24 mouse cellular contexts compared by ENCODE assay signal in genomic region chr1:71851268-71851667, GRCm38 (mm10).
"Had no signal": no experiment of that assay in that cellular context is flagged by ENCODE, and none has a peak within 500 bp of the region (broad histone marks: within the 10 kb centered on the region; RNA-seq: fewer than 3 reads in every experiment).

No protein-coding gene starts in this region.

- H3K4me2 ChIP-seq: heart, embryonic 11.5 days; heart, embryonic 13.5 days; heart, embryonic 15.5 days; hindbrain, embryonic 13.5 days; hindbrain, embryonic 15.5 days; limb, embryonic 13.5 days; limb, embryonic 15.5 days; liver, embryonic 12.5 days had no signal

- H3K27ac ChIP-seq: gastrocnemius, adult 2 months; heart, adult 2 months; heart, embryonic 13.5 days; heart, embryonic 15.5 days; hindbrain, embryonic 13.5 days; hindbrain, embryonic 15.5 days; hindbrain, postnatal 0 days; layer of hippocampus, adult 2 months; limb, embryonic 13.5 days; limb, embryonic 15.5 days; liver, embryonic 12.5 days; liver, embryonic 14.5 days had no signal

- H3K4me3 ChIP-seq: gastrocnemius, adult 2 months; heart, adult 2 months; heart, embryonic 13.5 days; heart, embryonic 15.5 days; hindbrain, embryonic 13.5 days; hindbrain, embryonic 15.5 days; layer of hippocampus, adult 2 months; limb, embryonic 13.5 days; limb, embryonic 15.5 days; liver, embryonic 12.5 days had no signal

- H3K27me3 ChIP-seq: heart, embryonic 13.5 days; heart, embryonic 15.5 days; hindbrain, embryonic 13.5 days; hindbrain, embryonic 15.5 days; limb, embryonic 13.5 days; limb, embryonic 15.5 days; liver, embryonic 12.5 days had no signal

- H3K36me3 ChIP-seq: heart, embryonic 13.5 days; heart, embryonic 15.5 days; hindbrain, embryonic 13.5 days; hindbrain, embryonic 15.5 days; limb, embryonic 13.5 days; limb, embryonic 15.5 days; liver, embryonic 12.5 days had no signal

- DNase-seq: gastrocnemius, adult 2 months; gastrocnemius, postnatal 10 days; gastrocnemius, postnatal 25 days; heart, adult 2 months; heart, postnatal 14 days; heart, postnatal 36 days; kidney, adult 11 months; kidney, adult 8-10 months; kidney, postnatal 10 days; kidney, postnatal 25 days; kidney, postnatal 4 days; layer of hippocampus, postnatal 36 days; left cerebral cortex, postnatal 4 days had no signal

- H3K9me3 ChIP-seq: heart, embryonic 13.5 days; heart, embryonic 15.5 days; hindbrain, embryonic 13.5 days; hindbrain, embryonic 15.5 days; limb, embryonic 13.5 days; limb, embryonic 15.5 days; liver, embryonic 12.5 days had no signal

- H3K4me1 ChIP-seq: heart, embryonic 15.5 days; hindbrain, embryonic 13.5 days; hindbrain, embryonic 15.5 days; limb, embryonic 15.5 days; liver, embryonic 12.5 days had no signal

- H3K9ac ChIP-seq: heart, embryonic 13.5 days; heart, embryonic 15.5 days; hindbrain, embryonic 13.5 days; hindbrain, embryonic 15.5 days; limb, embryonic 13.5 days; limb, embryonic 15.5 days; liver, embryonic 12.5 days; liver, embryonic 14.5 days had no signal
